Mouse (Mus musculus): ENCODE measurements around the gene Srarp. TPM values are rescaled to one million over a fixed set of nuclear protein-coding genes. Genes with fewer than 3 reads are reported as not detected.

Srarp gene
- total RNA-seq, 1 experiment from 2014 or later = not detected

- DNase-seq = no peak
Measured at GRCm38 (mm10) chr4:141389366-141390150, 46.3 kb downstream of the Srarp start.

DNA sequence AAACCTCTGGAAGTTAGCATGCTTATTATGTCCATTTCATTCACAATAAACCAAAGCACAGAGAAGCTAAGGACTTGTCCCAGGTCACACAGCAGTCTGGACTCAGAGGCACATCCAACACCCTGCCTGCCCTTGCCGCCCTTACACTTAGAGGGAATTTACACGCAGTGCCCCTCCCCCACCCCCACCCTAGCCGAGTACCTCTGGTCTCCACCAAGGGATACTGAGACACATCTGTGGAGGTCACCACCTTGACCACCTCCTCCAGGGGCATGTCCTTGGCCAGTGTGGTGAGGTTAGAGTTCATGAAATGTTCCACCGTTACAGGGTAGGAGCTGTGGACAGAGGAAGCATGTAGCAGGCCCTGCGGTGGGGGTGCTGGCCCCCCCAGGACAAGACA lies 48.0 kb downstream of the Srarp start:
- no peak for DNase-seq

- DNase-seq = peak; percentile 74
Measured at GRCm38 (mm10) chr4:141387093-141387784, 48.7 kb downstream of the Srarp start.

DNA sequence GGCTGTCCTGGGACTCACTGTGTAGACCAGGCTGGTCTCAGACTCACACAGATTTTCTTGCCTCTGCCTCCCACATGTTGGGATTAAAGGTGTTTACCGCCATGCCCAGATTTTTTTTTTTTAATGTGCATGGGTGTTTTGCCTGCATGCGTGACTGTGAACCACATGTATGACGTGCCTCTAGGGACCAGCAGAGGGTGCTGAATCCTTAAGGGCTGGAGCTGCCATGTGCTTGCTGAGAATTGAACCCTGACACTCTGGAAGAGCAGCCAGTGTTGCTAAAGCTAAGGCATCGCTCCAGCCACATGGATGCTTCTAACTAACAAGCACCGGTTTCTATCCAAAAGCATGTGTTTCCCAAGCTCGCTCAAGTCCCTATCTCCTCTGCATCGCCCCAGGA lies 49.8 kb downstream of the Srarp start:
- no peak for DNase-seq

DNA sequence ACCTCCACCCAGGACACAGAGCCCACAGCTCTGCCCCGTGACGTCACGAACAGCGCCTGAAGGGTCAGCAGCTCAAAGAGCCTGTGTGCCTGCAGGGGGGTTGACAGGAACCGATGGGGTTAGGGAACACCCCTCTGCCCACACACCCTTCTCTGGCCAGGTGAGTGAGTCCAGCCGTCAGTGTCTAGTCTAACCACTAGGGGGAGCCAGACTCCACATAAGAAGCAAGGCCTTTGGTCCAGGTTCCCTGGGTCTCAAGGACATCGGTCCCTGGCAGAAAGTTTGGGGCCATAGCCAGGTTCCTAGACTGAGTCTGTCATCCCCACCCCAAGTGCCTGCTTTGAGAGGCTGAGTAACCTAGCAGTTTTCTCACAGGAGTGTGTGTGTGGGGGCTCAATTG lies 50.6 kb downstream of the Srarp start:
- peak; percentile 43 for DNase-seq

Other genes starting within 250 kb of the Srarp start
- gene Rsg1, start 222.1 kb downstream of the Srarp start, total RNA-seq (2021) = 1.4 and 1.7 TPM in 2 replicates
- 32.6 and 44.2 TPM in 2 replicates for gene Arhgef19, start 196.6 kb downstream of the Srarp start, total RNA-seq (2021)
- 18.7 and 19.3 TPM in 2 replicates for gene Epha2, start 134.9 kb downstream of the Srarp start, total RNA-seq (2021)
- gene Fam131c, start 67.9 kb downstream of the Srarp start, total RNA-seq (2021) = 1.8 and 2.1 TPM in 2 replicates
- gene Clcnka, start 37.4 kb downstream of the Srarp start, total RNA-seq (2021) = not detected in 2 replicates
- not detected in 2 replicates for gene Clcnkb, start 20.1 kb downstream of the Srarp start, total RNA-seq (2021)
- gene Hspb7, start 15.3 kb downstream of the Srarp start, total RNA-seq (2021) = 0.33 TPM in 1 of 2 replicates, not detected in the other
- 18.6 and 19.6 TPM in 2 replicates for gene Zbtb17, start 8.5 kb upstream of the Srarp start, total RNA-seq (2021)
- gene Spen, start 102.5 kb upstream of the Srarp start, total RNA-seq (2021) = 70.0 and 79.4 TPM in 2 replicates
- gene Fblim1, start 170.0 kb upstream of the Srarp start, total RNA-seq (2021) = 9.5 and 12.7 TPM in 2 replicates
- 0.64 and 2.0 TPM in 2 replicates for gene Tmem82, start 182.5 kb upstream of the Srarp start, total RNA-seq (2021)
- gene Slc25a34, start 187.7 kb upstream of the Srarp start, total RNA-seq (2021) = 2.7 TPM in 2 replicates
- 54.7 and 61.0 TPM in 2 replicates for gene Plekhm2, start 228.8 kb upstream of the Srarp start, total RNA-seq (2021)
- 18.5 TPM in 1 of 2 replicates, not detected in the other for gene Rsc1a1, start 249.5 kb upstream of the Srarp start, total RNA-seq (2021)